Mouse (Mus musculus) limb, embryonic 13.5 days (tissue): Measurements from ENCODE around the gene Hoxb6. TPM values are rescaled to one million over a fixed set of nuclear protein-coding genes. Genes with fewer than 3 reads are reported as not detected.
A peak's percentile ranks its signal among the peaks of the same experiment; 100 is the strongest.

Source experiments
- ATAC-seq: fragments of 200-750 bp; cut with Nextera tagmentation; 2 replicates; pipeline ENCODE4 v1.8.0; 2017; ENCODE audit warnings: low read depth, moderate number of reproducible peaks, moderate TSS enrichment; ENCODE audit not compliant: low FRiP score
- H3K27ac ChIP-seq: fragments of 300-500 bp; sonication (generic); 2 replicates; pipeline ENCODE4 v1.5.1; 2015; ENCODE audit warnings: inconsistent platforms, mild to moderate bottlenecking, moderate library complexity
- H3K27me3 ChIP-seq: fragments of 300-500 bp; sonication (generic); 2 replicates; pipeline ENCODE4 v1.6.1; 2015; ENCODE audit warnings: mild to moderate bottlenecking, inconsistent platforms
- H3K36me3 ChIP-seq: fragments of 300-500 bp; sonication (generic); 2 replicates; pipeline ENCODE4 v1.6.1; 2015; ENCODE audit warnings: inconsistent platforms, mild to moderate bottlenecking, moderate library complexity
- H3K4me1 ChIP-seq: fragments of 300-500 bp; sonication (generic); 2 replicates; pipeline ENCODE4 v1.6.1; 2015; ENCODE audit warnings: inconsistent platforms
- H3K4me2 ChIP-seq: fragments of 300-500 bp; sonication (generic); replicated peaks from 2 replicates; pipeline ENCODE4 v1.6.1; 2015; ENCODE audit warnings: inconsistent platforms, mild to moderate bottlenecking, moderate library complexity
- H3K4me3 ChIP-seq: fragments of 300-500 bp; sonication (generic); 2 replicates; pipeline ENCODE4 v1.5.1; 2015; ENCODE audit warnings: moderate library complexity, mild to moderate bottlenecking, inconsistent platforms
- H3K9ac ChIP-seq: fragments of 300-500 bp; sonication (generic); 2 replicates; pipeline ENCODE4 v1.6.1; 2015; ENCODE audit warnings: mild to moderate bottlenecking, inconsistent platforms
- H3K9me3 ChIP-seq: fragments of 300-500 bp; sonication (generic); 2 replicates; pipeline ENCODE4 v1.6.1; 2016; ENCODE audit warnings: inconsistent platforms
- WGBS: fragments of 180-500 bp; shearing (Covaris S2); methylation state at CpG from one replicate; pipeline ENCODE4 v1.1.7; 2015; 5-methylcytosine and 5-hydroxymethylcytosine counted together
- polyA plus RNA-seq: library from polyadenylated mRNA; unstranded; fragments of >200 nt; fragmentation: Nextera tagmentation; extraction: Ambion mirVana; gene quantifications from 2 replicates; pipeline ENCODE4 v1.2.1, GENCODE M21; 2015

The Hoxb6 gene
- polyA plus RNA-seq, 1 experiment from 2014 or later: 1.4 TPM

- H3K4me3 ChIP-seq: peak overlapping the region; percentile 19
- no peak overlapping the region for H3K27ac ChIP-seq
- no peaks in the 10 kb centered on the region for H3K36me3 ChIP-seq
- H3K27me3 ChIP-seq: peaks cover 100% of the 10 kb centered on the region
- peak overlapping the region; percentile 34; the same call in 1 of the 2 replicates for H3K4me2 ChIP-seq
- WGBS: 11% methylated on average over 10 of the region's 10 CpGs
- H3K9me3 ChIP-seq: no peaks in the 10 kb centered on the region
- no peak overlapping the region for H3K9ac ChIP-seq
- no peak for ATAC-seq
- H3K4me1 ChIP-seq: peaks cover 19% of the 10 kb centered on the region
Measured at GRCm38 (mm10) chr11:96301064-96301431, 8.8 kb downstream of the Hoxb6 start.

GRCm38 (mm10) chr11:96301837-96302236 is 9.6 kb downstream of the Hoxb6 start:
- Histone ChIP-seq H3K27ac (no peak overlapping the region), H3K36me3 (no peaks in the 10 kb centered on the region), H3K9ac (no peak overlapping the region), H3K27me3 (peaks cover 100% of the 10 kb centered on the region), H3K4me2 (no peak overlapping the region), H3K4me1 (peaks cover 19% of the 10 kb centered on the region), H3K9me3 (no peaks in the 10 kb centered on the region), H3K4me3 (no peak overlapping the region)
- ATAC-seq: no peak
- 7% methylated on average over 15 of the region's 15 CpGs for WGBS

GRCm38 (mm10) chr11:96302381-96303150 is 10.3 kb downstream of the Hoxb6 start:
- Histone ChIP-seq H3K4me2 (no peak overlapping the region), H3K4me1 (peaks cover 19% of the 10 kb centered on the region), H3K27ac (no peak overlapping the region), H3K36me3 (no peaks in the 10 kb centered on the region), H3K4me3 (no peak overlapping the region), H3K9me3 (no peaks in the 10 kb centered on the region), H3K27me3 (peaks cover 100% of the 10 kb centered on the region), H3K9ac (no peak overlapping the region)
- no peak for ATAC-seq
- WGBS: 7% methylated on average over 23 of the region's 23 CpGs

GRCm38 (mm10) chr11:96303151-96304099 is 11.1 kb downstream of the Hoxb6 start, which contains the start of gene Hoxb5:
Hoxb5 (plus strand) TSS chr11:96303336.
- no peak for ATAC-seq
- Histone ChIP-seq H3K27me3 (peaks cover 100% of the 10 kb centered on the region), H3K4me2 (peak within 1 kb of the TSS; percentile 52), H3K4me1 (peaks cover 19% of the 10 kb centered on the region), H3K9me3 (no peaks in the 10 kb centered on the region), H3K27ac (no peak within 1 kb of the TSS), H3K4me3 (peak within 1 kb of the TSS; percentile 24), H3K36me3 (no peaks in the 10 kb centered on the region), H3K9ac (peak within 1 kb of the TSS; percentile 43)
- WGBS: under 1% methylated on average over 69 of the region's 69 CpGs

GRCm38 (mm10) chr11:96304381-96305195 is 12.3 kb downstream of the Hoxb6 start:
- Histone ChIP-seq H3K4me1 (peaks cover 12% of the 10 kb centered on the region; the same call in 1 of the 2 replicates), H3K9ac (no peak overlapping the region), H3K27ac (no peak overlapping the region), H3K4me3 (peak overlapping the region; percentile 24), H3K4me2 (peak overlapping the region; percentile 52), H3K27me3 (peaks cover 100% of the 10 kb centered on the region), H3K36me3 (no peaks in the 10 kb centered on the region), H3K9me3 (no peaks in the 10 kb centered on the region)
- WGBS: 2% methylated on average over 38 of the region's 38 CpGs
- no peak for ATAC-seq

GRCm38 (mm10) chr11:96305505-96306182 is 13.4 kb downstream of the Hoxb6 start:
- 43% methylated on average over 6 of the region's 6 CpGs for WGBS
- Histone ChIP-seq H3K9me3 (no peaks in the 10 kb centered on the region), H3K27ac (no peak overlapping the region), H3K4me3 (no peak overlapping the region), H3K27me3 (peaks cover 100% of the 10 kb centered on the region), H3K4me2 (no peak overlapping the region), H3K4me1 (peaks cover 8% of the 10 kb centered on the region; the same call in 1 of the 2 replicates), H3K36me3 (no peaks in the 10 kb centered on the region), H3K9ac (no peak overlapping the region)
- no peak for ATAC-seq

GRCm38 (mm10) chr11:96306183-96306907 is 14.1 kb downstream of the Hoxb6 start:
- WGBS: 11% methylated on average over 7 of the region's 7 CpGs
- H3K9ac ChIP-seq: no peak overlapping the region
- no peaks in the 10 kb centered on the region for H3K36me3 ChIP-seq
- H3K4me2 ChIP-seq: peak overlapping the region; percentile 19; the same call in 1 of the 2 replicates
- ATAC-seq: no peak
- peaks cover 6% of the 10 kb centered on the region; the same call in 1 of the 2 replicates for H3K4me1 ChIP-seq
- no peak overlapping the region for H3K4me3 ChIP-seq
- peaks cover 100% of the 10 kb centered on the region for H3K27me3 ChIP-seq
- no peaks in the 10 kb centered on the region for H3K9me3 ChIP-seq
- H3K27ac ChIP-seq: no peak overlapping the region

- Histone ChIP-seq H3K27me3 (peaks cover 100% of the 10 kb centered on the region), H3K9me3 (no peaks in the 10 kb centered on the region), H3K27ac (no peak overlapping the region), H3K4me3 (0 out of 2 replicates have a peak overlapping the region, but pooled peaks have one; percentile 7), H3K9ac (no peak overlapping the region), H3K36me3 (no peaks in the 10 kb centered on the region), H3K4me2 (peak overlapping the region; percentile 19), H3K4me1 (peaks cover 6% of the 10 kb centered on the region; the same call in 1 of the 2 replicates)
- no peak for ATAC-seq
- 7% methylated on average over 13 of the region's 13 CpGs for WGBS
Measured at GRCm38 (mm10) chr11:96306908-96307269, 14.6 kb downstream of the Hoxb6 start.

- ATAC-seq: no peak
- Histone ChIP-seq H3K9ac (no peak overlapping the region), H3K9me3 (no peaks in the 10 kb centered on the region), H3K4me2 (no peak overlapping the region), H3K4me3 (no peak overlapping the region), H3K4me1 (peaks cover 3% of the 10 kb centered on the region; the same call in 1 of the 2 replicates), H3K27me3 (peaks cover 100% of the 10 kb centered on the region), H3K36me3 (no peaks in the 10 kb centered on the region), H3K27ac (no peak overlapping the region)
- 10% methylated on average over 4 of the region's 4 CpGs for WGBS
Measured at GRCm38 (mm10) chr11:96308763-96309162, 16.5 kb downstream of the Hoxb6 start.

GRCm38 (mm10) chr11:96309288-96309687 is 17.0 kb downstream of the Hoxb6 start:
- WGBS: 18% methylated on average over 4 of the region's 4 CpGs

More at GRCm38 (mm10) chr11:96309288-96309687, 17.0 kb downstream of the Hoxb6 start:
- Histone ChIP-seq H3K4me3 (no peak overlapping the region), H3K4me1 (no peaks in the 10 kb centered on the region), H3K27ac (no peak overlapping the region), H3K4me2 (no peak overlapping the region), H3K9ac (no peak overlapping the region), H3K27me3 (peaks cover 100% of the 10 kb centered on the region), H3K9me3 (no peaks in the 10 kb centered on the region), H3K36me3 (no peaks in the 10 kb centered on the region)
- no peak for ATAC-seq
